Mouse (Mus musculus) brain, adult 2 months (tissue): Measurements from ENCODE around the gene Ctnna2.

Experiments used
- DNase-seq: peaks from one replicate; pipeline ENCODE4 v3.0.0; 2011; ENCODE audit warnings: low read depth, low spot score

Gene Ctnna2

DNA sequence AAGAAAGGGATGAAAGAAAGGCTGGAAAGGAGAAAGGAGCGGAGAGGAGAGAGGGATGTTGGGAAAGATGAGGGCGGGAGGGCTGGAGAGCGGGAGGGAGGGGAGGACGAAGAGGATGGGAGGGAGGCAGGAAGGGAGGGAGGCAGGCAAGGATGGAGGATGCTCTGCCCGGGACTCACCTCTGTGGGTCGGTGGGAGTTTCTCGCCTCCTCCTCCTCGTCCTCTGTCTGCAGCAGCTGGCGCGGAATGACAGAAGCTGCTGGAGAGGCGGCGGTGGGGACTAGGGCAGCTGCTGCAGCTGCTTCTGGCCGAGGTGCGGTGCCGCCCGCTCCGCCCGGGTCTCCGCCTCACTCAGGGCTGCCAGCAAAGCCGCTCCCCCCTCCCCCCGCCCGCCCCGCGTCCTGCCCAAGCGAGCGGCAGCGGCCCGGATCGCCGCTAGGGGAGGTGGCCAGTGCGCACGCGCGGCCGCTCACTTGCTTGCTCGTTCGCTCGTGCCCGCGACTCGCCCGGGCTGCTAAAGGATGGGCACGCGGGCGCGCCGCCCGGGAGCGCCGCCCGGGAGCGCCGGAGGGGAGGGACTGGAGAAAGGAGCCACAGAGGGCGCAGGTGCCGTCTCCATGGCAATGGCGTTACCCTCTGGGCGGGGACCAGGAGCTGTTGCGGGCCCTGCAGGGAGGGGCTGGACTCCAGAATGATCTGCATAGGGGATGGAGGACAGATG lies at the start of gene Ctnna2:
Ctnna2 (minus strand) TSS at position 459 of the 721 bp plus-strand sequence.
- DNase-seq, result peak; percentile 99

DNA sequence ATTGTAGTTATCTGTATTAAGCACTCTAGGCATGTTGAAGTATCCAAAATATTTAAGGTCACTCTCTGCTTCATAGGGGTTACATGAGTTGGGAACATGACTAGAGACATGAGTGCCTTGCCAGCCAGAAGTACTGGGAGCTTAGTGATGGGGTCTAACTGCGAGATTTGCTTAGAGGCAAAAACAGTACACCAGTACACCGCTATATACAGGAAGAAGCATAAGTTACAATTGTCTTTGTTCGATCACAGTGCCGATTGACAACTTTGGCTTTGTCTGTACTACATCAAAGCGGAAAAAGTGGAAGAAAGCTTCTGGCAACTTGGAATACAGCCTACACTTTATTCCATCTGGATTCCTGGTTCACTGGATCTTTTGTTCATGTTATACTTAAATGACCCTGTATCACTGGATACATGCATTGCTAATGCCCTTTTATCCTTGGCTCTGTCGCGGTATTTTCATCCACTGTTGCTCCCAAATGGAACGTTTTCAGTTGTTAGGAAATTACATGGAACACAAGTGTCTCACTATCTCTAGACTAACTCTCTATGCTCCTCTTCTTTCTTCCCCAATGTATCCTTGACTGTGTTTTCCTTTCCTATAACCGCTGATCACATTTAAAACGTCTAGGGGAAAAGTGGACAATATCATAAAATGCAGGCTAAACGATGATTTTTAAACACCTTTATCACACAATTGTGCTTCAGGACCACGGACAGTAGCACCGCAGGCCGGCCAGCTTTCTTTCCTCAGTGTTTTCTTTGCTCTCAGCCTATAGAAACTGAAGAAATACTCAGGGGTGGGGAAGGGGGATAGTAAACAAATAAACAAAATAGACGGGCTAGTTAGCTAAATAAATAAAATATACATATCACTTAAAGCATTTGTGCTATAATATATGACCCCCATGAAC lies 896 bp upstream of the Ctnna2 start:
- DNase-seq, result peak; percentile 19

DNA sequence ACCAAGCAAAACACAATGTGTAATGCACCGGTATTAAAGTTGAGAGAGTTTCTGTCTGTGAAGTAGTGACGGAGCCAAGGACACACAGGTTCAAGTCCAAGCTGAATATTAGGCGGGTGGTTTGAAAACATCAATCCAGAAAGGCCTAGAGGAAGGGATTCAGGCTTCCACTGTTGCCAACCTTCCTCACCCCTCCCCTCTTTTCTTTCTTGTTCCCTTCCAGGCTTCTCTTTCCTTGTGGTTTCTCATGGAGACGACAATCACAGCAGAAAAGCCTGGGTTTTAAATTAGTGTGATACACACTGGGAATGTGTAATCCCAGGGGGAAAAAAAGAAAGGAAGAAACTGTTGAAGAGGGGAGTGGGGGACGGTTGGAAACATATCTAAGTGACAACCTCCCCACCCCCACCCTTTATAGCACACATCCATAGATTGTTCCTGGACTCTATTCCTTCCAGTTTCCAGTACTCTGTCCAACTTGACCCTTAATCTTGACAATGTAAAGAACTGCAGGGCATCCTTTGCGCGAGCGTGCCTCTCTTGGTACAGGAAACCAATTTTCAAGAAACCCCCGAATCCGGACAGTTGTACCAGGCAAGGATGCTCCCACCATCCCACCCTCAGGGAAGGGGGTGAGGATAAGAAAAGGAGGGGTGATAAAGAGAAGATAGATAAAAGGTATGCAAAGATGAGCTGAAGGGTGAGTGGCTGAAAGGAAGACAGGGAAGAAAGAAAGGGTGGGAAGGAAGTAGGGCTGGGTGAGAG lies 841 bp downstream of the Ctnna2 start:
- DNase-seq, result peak; percentile 26

- peak; percentile 52 for DNase-seq
Observed at GRCm38 (mm10) chr6:77970545-77971242, 8.8 kb downstream of the Ctnna2 start.

- no peak for DNase-seq
Observed at GRCm38 (mm10) chr6:77969774-77970173, 9.7 kb downstream of the Ctnna2 start.

DNA sequence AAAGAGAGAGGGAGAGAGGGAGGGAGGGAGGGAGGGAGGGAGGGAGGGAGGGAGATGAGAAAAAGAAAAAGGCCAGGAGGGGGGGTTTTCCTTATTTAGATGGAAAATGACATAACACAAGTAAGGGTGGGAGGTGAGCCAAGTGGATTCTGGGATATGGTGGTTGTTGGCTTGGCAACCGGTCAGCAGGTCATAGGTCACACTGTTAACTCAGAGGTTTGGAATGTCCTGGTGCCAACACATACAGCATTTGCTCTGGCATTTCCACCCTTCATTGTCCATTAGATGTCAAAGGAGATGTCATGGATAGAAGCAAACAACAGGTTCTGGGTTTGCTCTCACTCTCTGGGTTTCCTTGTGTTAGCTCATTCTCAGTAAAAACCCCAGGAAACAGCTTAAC lies 17.5 kb downstream of the Ctnna2 start:
- no peak for DNase-seq

DNA sequence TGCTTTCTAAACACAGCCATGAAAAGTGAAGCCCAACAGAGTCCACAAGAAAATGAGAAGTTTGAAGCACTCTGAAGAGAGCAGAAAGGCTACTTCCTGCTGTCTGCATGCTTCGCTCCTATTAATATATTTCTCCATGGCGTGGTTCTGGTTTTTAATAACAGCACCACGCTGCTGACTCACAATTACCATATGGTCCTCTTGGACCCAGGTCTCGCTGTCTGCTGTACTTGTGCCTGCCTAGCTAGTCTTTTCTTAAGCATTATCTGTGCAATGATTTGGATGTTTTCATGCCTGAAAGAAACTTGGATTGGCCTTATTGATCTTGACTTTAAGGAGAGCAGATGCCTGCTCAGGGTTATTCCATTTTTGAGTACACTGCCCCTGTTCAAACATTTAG lies 28.2 kb downstream of the Ctnna2 start:
- DNase-seq, result peak; percentile 89

DNA sequence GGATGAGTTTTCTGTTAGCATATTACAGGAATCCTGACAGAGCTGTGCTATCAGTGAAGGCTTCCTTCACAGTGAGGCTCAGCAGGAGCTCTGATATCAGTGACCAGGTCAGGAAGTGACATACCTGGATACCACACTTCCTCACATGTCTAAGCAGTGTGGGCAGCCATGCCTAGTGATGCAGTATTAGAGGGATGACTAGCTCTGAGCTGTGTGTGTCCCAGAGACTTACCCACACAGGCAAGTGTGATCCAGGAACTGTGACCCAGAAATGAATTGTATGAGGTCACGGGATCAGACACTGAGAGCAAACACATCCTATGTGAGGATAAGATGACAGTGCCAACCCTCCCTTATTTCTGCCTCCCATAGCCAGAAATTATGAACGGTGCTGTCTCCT lies 28.8 kb downstream of the Ctnna2 start:
- peak; percentile 21 for DNase-seq

DNA sequence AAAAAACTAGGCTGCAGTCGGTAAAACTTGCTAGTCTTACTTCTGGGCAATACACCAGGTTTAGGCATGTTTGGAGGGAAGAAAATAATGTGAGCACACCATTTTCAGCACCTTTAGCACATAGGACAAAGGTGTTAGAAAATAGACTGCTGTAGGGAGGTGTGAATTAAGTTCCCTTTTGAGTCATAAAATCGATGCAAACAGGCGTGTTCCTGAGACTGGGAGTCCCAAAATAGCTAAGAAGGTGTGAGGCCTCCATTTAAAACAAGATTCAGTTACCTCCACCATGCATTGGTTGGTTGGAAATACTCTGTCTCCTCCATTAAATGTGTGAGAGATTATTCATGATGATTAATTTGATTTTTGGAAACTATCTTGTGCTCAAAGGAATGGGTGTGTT lies 50.1 kb downstream of the Ctnna2 start:
- DNase-seq, result peak; percentile 63

DNA sequence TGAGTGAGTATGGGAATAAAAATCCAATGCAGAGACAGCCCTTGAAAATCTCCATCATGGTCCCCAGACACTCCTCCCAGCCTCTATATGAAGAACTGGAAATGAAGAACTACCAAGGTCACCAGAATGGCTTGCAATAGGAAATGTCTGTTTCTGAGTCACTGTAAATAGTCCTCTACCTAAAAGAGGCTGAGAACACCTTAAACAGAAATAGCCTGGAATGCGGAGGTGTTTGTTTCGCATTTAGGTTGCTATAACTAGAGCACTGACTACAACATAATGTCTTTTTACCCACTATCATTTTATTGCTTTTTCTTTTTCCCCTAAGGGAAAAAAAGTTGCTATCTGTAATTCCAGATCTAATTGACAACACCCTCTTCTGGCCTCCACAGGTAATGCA lies 106.3 kb downstream of the Ctnna2 start:
- DNase-seq, result peak; percentile 58

DNA sequence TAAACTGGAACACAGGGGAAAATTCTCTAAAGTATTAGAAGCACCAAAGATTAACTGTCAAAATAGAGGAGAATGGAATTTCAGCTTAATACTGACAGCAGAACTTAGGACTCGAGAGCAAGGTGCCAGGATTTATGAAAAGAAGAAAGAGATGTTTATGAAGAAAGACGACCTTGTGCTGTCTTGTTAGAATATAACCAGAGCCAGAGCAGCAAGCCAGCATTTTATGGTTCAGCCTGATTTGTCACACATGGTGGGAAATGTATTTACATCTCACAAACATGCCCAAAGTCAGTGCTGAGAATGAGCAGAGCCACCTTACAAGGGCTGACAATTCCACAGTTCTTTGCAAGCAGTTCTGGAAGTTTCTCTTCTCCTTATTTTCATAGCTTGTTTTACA lies 110.2 kb downstream of the Ctnna2 start:
- no peak for DNase-seq

DNA sequence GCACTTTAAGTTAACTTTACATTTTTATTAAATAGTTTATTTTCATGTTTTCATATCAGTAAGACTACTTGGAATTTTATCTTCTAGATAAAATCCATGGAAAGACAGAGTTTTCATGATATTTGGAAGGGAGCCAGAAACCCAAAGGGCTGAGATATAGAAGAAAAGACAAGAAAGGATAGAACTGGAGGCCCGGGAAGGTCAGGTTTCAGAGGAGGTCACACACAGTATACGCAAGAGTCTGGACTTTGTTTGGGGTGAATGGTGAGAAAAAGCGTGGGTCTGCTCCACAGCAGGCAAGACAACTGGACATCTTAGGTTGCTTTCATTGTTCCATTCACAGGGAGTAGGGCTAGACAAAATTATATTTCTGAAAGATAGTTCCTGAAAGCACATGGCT lies 111.4 kb downstream of the Ctnna2 start:
- DNase-seq, result no peak

DNA sequence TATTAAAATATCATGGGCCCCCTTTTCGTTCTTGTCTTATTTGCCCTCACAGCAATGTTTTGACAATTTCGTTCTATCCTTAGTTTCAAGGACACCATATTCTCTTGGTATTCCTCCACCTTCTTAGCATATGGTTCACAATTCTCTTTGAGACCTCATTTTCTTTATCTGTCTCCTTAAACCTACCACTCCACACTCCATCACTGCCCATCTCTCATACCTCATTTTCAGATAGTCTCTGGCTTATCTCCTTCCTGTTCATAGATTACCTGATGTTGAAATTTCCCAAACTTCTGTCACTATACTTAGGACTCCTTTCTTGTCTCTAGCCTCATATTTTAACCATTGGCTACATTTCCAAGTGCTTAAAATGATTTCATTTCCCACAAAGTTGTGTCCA lies 116.1 kb downstream of the Ctnna2 start:
- DNase-seq, result no peak

DNA sequence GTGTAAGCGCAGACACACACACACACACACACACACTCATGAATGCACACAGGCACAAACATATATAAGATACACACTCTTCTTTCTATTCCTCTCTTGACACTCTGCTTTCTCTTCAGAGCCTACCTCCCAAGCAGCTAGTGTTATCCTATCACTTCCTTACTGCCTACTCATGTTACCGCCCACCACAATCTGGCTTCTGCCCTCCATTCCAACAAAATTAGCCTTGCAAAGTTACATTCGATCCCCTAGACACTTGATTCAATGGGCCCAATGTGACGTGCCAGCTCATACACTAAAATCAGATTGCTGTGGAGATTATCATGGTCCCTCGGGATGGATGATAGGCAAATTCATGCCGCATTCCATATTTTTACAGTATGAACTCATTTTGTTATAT lies 116.7 kb downstream of the Ctnna2 start:
- DNase-seq, result peak; percentile 90

- DNase-seq, result no peak
Observed at GRCm38 (mm10) chr6:77849438-77849837, 130.1 kb downstream of the Ctnna2 start.

- DNase-seq, result peak; percentile 75
Observed at GRCm38 (mm10) chr6:77848796-77849195, 130.7 kb downstream of the Ctnna2 start.

DNA sequence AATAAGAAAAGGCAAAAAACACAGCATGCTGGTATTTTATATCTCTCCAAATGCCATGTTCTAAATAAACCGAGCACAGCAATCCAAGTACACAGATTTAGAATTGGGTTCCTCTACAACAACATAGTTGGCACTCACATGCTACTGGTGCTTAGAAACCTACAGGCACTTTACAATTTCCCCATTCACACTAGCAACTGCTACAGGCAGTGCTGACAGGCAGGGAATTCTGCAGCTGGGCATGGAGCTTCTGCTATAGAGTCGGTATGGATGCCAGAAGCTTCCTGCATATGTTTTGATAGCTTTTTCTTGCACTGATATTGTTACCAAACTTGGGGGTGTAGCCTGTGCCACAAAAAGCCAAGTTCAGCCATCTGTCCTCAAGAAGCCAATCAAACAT lies 131.8 kb downstream of the Ctnna2 start:
- DNase-seq, result peak; percentile 85

DNA sequence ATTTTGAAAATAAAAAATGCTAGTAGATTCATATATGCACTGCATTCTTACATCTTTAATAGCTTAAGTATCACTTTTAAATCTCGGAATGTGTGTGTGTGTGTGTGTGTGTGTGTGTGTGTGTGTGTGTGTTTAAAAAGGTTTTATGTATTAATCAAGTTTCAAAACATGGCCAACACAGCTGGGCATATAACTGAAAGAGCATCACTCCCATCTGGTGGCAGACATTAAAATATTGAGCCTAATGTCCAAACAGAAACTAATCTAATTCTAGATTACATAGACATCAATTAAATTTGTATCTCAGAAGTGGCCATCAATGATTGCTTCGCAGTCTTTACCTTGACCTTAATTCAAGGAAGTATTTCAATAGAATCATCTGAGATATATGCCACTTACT lies 140.4 kb downstream of the Ctnna2 start:
- no peak for DNase-seq

DNA sequence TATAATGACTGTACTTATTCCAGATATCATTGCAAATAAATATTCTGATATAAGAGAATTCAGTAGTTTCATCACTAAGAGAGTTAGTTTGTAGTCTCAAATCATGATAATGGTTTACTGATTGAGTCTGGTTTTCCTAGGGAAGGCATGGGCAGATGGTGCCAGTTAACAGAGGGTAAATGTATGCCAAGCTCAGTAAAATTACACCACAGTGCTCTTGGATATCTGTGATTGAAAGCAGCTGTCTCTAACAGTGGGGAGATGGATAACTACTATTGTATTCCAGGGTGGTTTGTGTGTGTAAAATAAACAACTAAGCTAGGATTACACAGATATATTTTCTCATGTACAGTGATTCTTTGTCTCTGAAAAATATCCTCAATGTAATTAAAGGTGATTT lies 140.8 kb downstream of the Ctnna2 start:
- peak; percentile 65 for DNase-seq

GRCm38 (mm10) chr6:77837543-77837942 lies 142.0 kb downstream of the Ctnna2 start:
- no peak for DNase-seq

GRCm38 (mm10) chr6:77834680-77835079 lies 144.8 kb downstream of the Ctnna2 start:
- DNase-seq, result no peak
